Mouse (Mus musculus) heart, postnatal 0 days (tissue): ENCODE measurements around the gene Zkscan1. TPM values are rescaled to one million over a fixed set of nuclear protein-coding genes. Genes with fewer than 3 reads are reported as not detected.
A peak's percentile ranks its signal among the peaks of the same experiment; 100 is the strongest.

ENCODE experiments used
- ATAC-seq: fragments of 200-750 bp; cut with Nextera tagmentation; 2 replicates; pipeline ENCODE4 v1.8.0; 2017; ENCODE audit warnings: low read depth, moderate number of reproducible peaks, moderate library complexity; ENCODE audit not compliant: insufficient read depth
- DNase-seq: peaks from one replicate; pipeline ENCODE4 v3.0.0-alpha.2; 2016; ENCODE audit warnings: low spot score
- H3K27ac ChIP-seq: fragments of 300-500 bp; sonication (generic); 2 replicates; pipeline ENCODE4 v1.5.1; 2014; ENCODE audit warnings: low read depth, mild to moderate bottlenecking
- H3K27me3 ChIP-seq: fragments of 300-500 bp; sonication (generic); 2 replicates; pipeline ENCODE4 v1.6.1; 2014; ENCODE audit warnings: low read length, mixed read lengths; ENCODE audit not compliant: control insufficient read depth, insufficient read depth
- H3K36me3 ChIP-seq: fragments of 300-500 bp; sonication (generic); replicated peaks from 2 replicates; pipeline ENCODE4 v1.6.1; 2014; ENCODE audit warnings: low read length, mixed read lengths; ENCODE audit not compliant: control insufficient read depth, insufficient read depth
- H3K4me1 ChIP-seq: fragments of 300-500 bp; sonication (generic); 2 replicates; pipeline ENCODE4 v1.6.1; 2014; ENCODE audit warnings: antibody characterized with exemption; ENCODE audit not compliant: control insufficient read depth, insufficient read depth
- H3K4me2 ChIP-seq: fragments of 300-500 bp; sonication (generic); 2 replicates; pipeline ENCODE4 v1.6.1; 2014; ENCODE audit warnings: low read depth, mild to moderate bottlenecking, low read length, moderate library complexity
- H3K4me3 ChIP-seq: fragments of 300-500 bp; sonication (generic); 2 replicates; pipeline ENCODE4 v1.5.1; 2014; ENCODE audit warnings: low read depth, low read length
- H3K9ac ChIP-seq: fragments of 300-500 bp; sonication (generic); replicated peaks from 2 replicates; pipeline ENCODE4 v1.6.1; 2014; ENCODE audit warnings: low read depth, low read length, mixed read lengths
- H3K9me3 ChIP-seq: fragments of 300-500 bp; sonication (generic); replicated peaks from 2 replicates; pipeline ENCODE4 v1.6.1; 2016; ENCODE audit warnings: low read length; ENCODE audit not compliant: control insufficient read depth
- CTCF ChIP-seq: IDR thresholded peaks from 2 replicates; pipeline ENCODE4 v1.5.1; 2016; ENCODE audit warnings: antibody characterized with exemption, control low read depth, low read depth
- EP300 ChIP-seq: IDR thresholded peaks from 2 replicates; pipeline ENCODE4 v1.6.1; 2016; ENCODE audit warnings: antibody characterized with exemption, low read depth
- WGBS: fragments of 180-500 bp; shearing (Covaris S2); extraction: QIAGEN DNeasy Blood & Tissue Kit; methylation state at CpG from one replicate; pipeline ENCODE4 v1.1.7; 2014; 5-methylcytosine and 5-hydroxymethylcytosine counted together
- polyA plus RNA-seq: library from polyadenylated mRNA; unstranded; fragments of >200 nt; fragmentation: Nextera tagmentation; extraction: Ambion mirVana; gene quantifications from 2 replicates; pipeline ENCODE4 v1.2.1, GENCODE M21; 2015
- total RNA-seq: library from RNA; depleted of rRNA; stranded (reverse); fragments of >200 nt; gene quantifications from 2 replicates; pipeline ENCODE4 v1.2.3, GENCODE M21; 2014; ENCODE audit warnings: low replicate concordance

The Zkscan1 gene
- total and polyA plus RNA-seq, 2 experiments from 2014 or later: 6.5 to 19.1 TPM

- DNase-seq (no peak), ATAC-seq (no peak)
- Histone ChIP-seq H3K4me2 (no peak overlapping the region), H3K36me3 (no peaks in the 10 kb centered on the region), H3K4me1 (peaks cover 3% of the 10 kb centered on the region), H3K4me3 (no peak overlapping the region), H3K27me3 (no peaks in the 10 kb centered on the region), H3K9ac (no peak overlapping the region), H3K9me3 (no peaks in the 10 kb centered on the region), H3K27ac (no peak overlapping the region)
- TF ChIP-seq EP300 (no peak), CTCF (no peak)
- 76% methylated on average over 9 of the region's 9 CpGs for WGBS
These were observed 3.4 kb upstream of the Zkscan1 start for GRCm38 (mm10) chr5:138081446-138081845.

- ATAC-seq: no peak
- Histone ChIP-seq H3K4me2 (no peak overlapping the region), H3K9ac (no peak overlapping the region), H3K27ac (no peak overlapping the region), H3K36me3 (no peaks in the 10 kb centered on the region; the same call in 1 of the 2 replicates), H3K9me3 (no peaks in the 10 kb centered on the region), H3K27me3 (no peaks in the 10 kb centered on the region), H3K4me1 (peaks cover 8% of the 10 kb centered on the region), H3K4me3 (no peak overlapping the region)
- no peak for DNase-seq
- TF ChIP-seq EP300 (no peak), CTCF (no peak)
- 67% methylated on average over 2 of the region's 2 CpGs for WGBS
These were observed 1.5 kb upstream of the Zkscan1 start for GRCm38 (mm10) chr5:138083318-138083900.

- no peak for ATAC-seq
- 87% methylated on average over 2 of the region's 2 CpGs for WGBS
These were observed 948 bp upstream of the Zkscan1 start for GRCm38 (mm10) chr5:138083936-138084335.

GRCm38 (mm10) chr5:138084507-138084906 lies 377 bp upstream of the Zkscan1 start:
- H3K9ac ChIP-seq: peak overlapping the region; percentile 93; the same call in 1 of the 2 replicates
- peaks cover 5% of the 10 kb centered on the region; the same call in 1 of the 2 replicates for H3K36me3 ChIP-seq
- H3K4me3 ChIP-seq: peak overlapping the region; percentile 78
- no peak overlapping the region for H3K27ac ChIP-seq
- peaks cover 8% of the 10 kb centered on the region for H3K4me1 ChIP-seq
- peak overlapping the region; percentile 87 for H3K4me2 ChIP-seq
- TF ChIP-seq EP300 (no peak), CTCF (no peak)
- H3K27me3 ChIP-seq: no peaks in the 10 kb centered on the region
- ATAC-seq (no peak), DNase-seq (no peak)
- WGBS: 45% methylated on average over 2 of the region's 2 CpGs
- H3K9me3 ChIP-seq: no peaks in the 10 kb centered on the region

More at GRCm38 (mm10) chr5:138083936-138084335, 948 bp upstream of the Zkscan1 start:
- Histone ChIP-seq H3K4me2 (no peak overlapping the region), H3K4me1 (peaks cover 8% of the 10 kb centered on the region), H3K9ac (no peak overlapping the region), H3K27ac (no peak overlapping the region), H3K27me3 (no peaks in the 10 kb centered on the region), H3K4me3 (no peak overlapping the region), H3K9me3 (no peaks in the 10 kb centered on the region), H3K36me3 (no peaks in the 10 kb centered on the region; the same call in 1 of the 2 replicates)
- no peak for TF ChIP-seq CTCF
- no peak for TF ChIP-seq EP300
- no peak for DNase-seq

GRCm38 (mm10) chr5:138085421-138085911 lies 582 bp downstream of the Zkscan1 start:
- ATAC-seq (peak; percentile 25; the same call in 1 of the 2 replicates), DNase-seq (peak; percentile 22)
- Histone ChIP-seq H3K27ac (peak overlapping the region; percentile 83), H3K4me1 (peaks cover 8% of the 10 kb centered on the region), H3K9ac (peak overlapping the region; percentile 93), H3K36me3 (peaks cover 5% of the 10 kb centered on the region; the same call in 1 of the 2 replicates), H3K9me3 (no peaks in the 10 kb centered on the region), H3K4me2 (peak overlapping the region; percentile 87), H3K27me3 (no peaks in the 10 kb centered on the region), H3K4me3 (peak overlapping the region; percentile 78)
- WGBS: under 1% methylated on average over 18 of the region's 18 CpGs
- TF ChIP-seq CTCF: no peak
- no peak for TF ChIP-seq EP300

- WGBS: 72% methylated on average over 3 of the region's 3 CpGs
- ATAC-seq (no peak), DNase-seq (no peak)
- Histone ChIP-seq H3K4me1 (peaks cover 8% of the 10 kb centered on the region), H3K9me3 (no peaks in the 10 kb centered on the region), H3K27me3 (no peaks in the 10 kb centered on the region), H3K4me2 (no peak overlapping the region), H3K36me3 (peaks cover 5% of the 10 kb centered on the region; the same call in 1 of the 2 replicates), H3K4me3 (no peak overlapping the region), H3K27ac (no peak overlapping the region), H3K9ac (no peak overlapping the region)
- TF ChIP-seq CTCF (no peak), EP300 (no peak)
These were observed 2.0 kb downstream of the Zkscan1 start for GRCm38 (mm10) chr5:138086842-138087241.
